9 mouse cellular contexts compared by ENCODE assay signal in the genomic region with DNA sequence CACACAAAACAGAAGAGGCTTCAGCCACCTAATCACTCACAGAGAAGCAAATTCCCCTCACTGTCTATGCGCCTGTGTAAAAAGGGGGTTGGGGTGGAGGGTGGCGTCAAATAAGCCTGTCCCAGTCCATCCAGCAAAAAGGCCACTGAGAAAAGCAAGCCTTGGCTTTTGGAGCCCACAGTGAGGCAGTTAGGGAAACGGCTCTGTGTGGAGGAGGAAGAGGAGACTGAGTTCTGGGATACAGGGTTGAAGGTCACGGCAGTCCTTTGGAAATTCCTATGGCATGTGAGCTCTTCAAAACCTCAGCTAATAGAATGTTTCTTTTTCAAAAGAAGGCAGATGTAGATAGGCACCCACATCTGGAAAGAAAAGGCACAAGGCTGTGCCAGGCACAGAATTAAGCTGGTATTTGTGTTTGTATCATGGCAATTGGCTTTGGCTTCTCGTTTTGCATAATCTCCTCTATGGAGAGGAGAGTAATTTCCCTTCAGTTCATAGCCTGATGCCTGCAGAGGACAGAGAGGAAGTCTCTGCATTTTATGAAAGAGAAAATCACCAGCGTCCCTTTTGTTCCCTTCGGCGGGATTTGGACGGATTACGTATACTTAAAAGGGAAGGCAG.
DNase-seq lines count a peak whose midpoint lies in the region; ATAC-seq and TF ChIP-seq lines count a peak whose summit lies in the region.
"Had no signal": no experiment of that assay in that cellular context is flagged by ENCODE, and none has a peak within 500 bp of the region (broad histone marks: within the 10 kb centered on the region; RNA-seq: fewer than 3 reads in every experiment).

No protein-coding gene starts in this region.

- H3K27me3 ChIP-seq in embryonic facial prominence, embryonic 10.5 days (replicated peaks; ENCODE audit: low read depth, poor library complexity, severe bottlenecking), result no peaks in the 10 kb centered on the region
- H3K27me3 ChIP-seq in hindbrain, embryonic 11.5 days (ENCODE audit: control insufficient read depth, insufficient read depth, low read length), result no peaks in the 10 kb centered on the region
- H3K27me3 ChIP-seq in midbrain, embryonic 14.5 days (ENCODE audit: control insufficient read depth, insufficient read depth, low read length), result no peaks in the 10 kb centered on the region
- H3K27me3 ChIP-seq: megakaryocyte, embryonic 14.5 days had no signal

- H3K9ac ChIP-seq in hindbrain, embryonic 11.5 days (ENCODE audit: low read depth, low read length), result no peak overlapping the region
- H3K9ac ChIP-seq in midbrain, embryonic 14.5 days (replicated peaks; ENCODE audit: low read length), result peak overlapping the region; percentile 13; the same call in 1 of the 2 replicates

- DNase-seq in layer of hippocampus, adult 2 months (ENCODE audit: low spot score in 2 of 2), result no peak
- DNase-seq in layer of hippocampus, postnatal 10 days (ENCODE audit: low spot score in 2 of 2), result no peak
- DNase-seq in embryonic facial prominence, embryonic 10.5 days (ENCODE audit: low spot score), result peak; percentile 42
- DNase-seq in hindbrain, embryonic 11.5 days (ENCODE audit: low spot score), result peak; percentile 27
- peak; percentile 84 for DNase-seq in midbrain, embryonic 14.5 days
- DNase-seq in right cerebral cortex, postnatal 4 days, result no peak
- DNase-seq in cerebellum, adult 11 months, result no peak
- no peak for DNase-seq in adrenal gland, postnatal 36 days

- TF ChIP-seq CTCF in layer of hippocampus, adult 2 months (conservative IDR thresholded peaks at IDR 0.05), result no peak

- H3K36me3 ChIP-seq in embryonic facial prominence, embryonic 10.5 days (replicated peaks), result no peaks in the 10 kb centered on the region
- H3K36me3 ChIP-seq in hindbrain, embryonic 11.5 days (ENCODE audit: control insufficient read depth, insufficient read depth, low read length), result no peaks in the 10 kb centered on the region
- no peaks in the 10 kb centered on the region for H3K36me3 ChIP-seq in midbrain, embryonic 14.5 days (ENCODE audit: control insufficient read depth, insufficient read depth, low read length)

- ATAC-seq in hindbrain, embryonic 11.5 days (ENCODE audit: low FRiP score), result no peak
- peak; percentile 86 for ATAC-seq in midbrain, embryonic 14.5 days (ENCODE audit: low FRiP score, low TSS enrichment)

- H3K4me1 ChIP-seq in embryonic facial prominence, embryonic 10.5 days, result peaks cover 43% of the 10 kb centered on the region
- H3K4me1 ChIP-seq in hindbrain, embryonic 11.5 days (replicated peaks; ENCODE audit: control insufficient read depth, insufficient read depth, low read length), result no peaks in the 10 kb centered on the region; the same call in 1 of the 2 replicates
- H3K4me1 ChIP-seq in midbrain, embryonic 14.5 days (ENCODE audit: control insufficient read depth, insufficient read depth, low read length), result peaks cover 27% of the 10 kb centered on the region
- H3K4me1 ChIP-seq: megakaryocyte, embryonic 14.5 days had no signal

- peak overlapping the region; percentile 57 for H3K27ac ChIP-seq in layer of hippocampus, adult 2 months
- peak overlapping the region; percentile 91 for H3K27ac ChIP-seq in embryonic facial prominence, embryonic 10.5 days (replicated peaks)
- H3K27ac ChIP-seq in hindbrain, embryonic 11.5 days (ENCODE audit: low read depth, low read length), result peak overlapping the region; percentile 43
- H3K27ac ChIP-seq in midbrain, embryonic 14.5 days (replicated peaks; ENCODE audit: low read depth, low read length), result peak overlapping the region; percentile 84

- no peak overlapping the region for H3K4me2 ChIP-seq in hindbrain, embryonic 11.5 days (replicated peaks; ENCODE audit: low read depth, low read length)
- H3K4me2 ChIP-seq in midbrain, embryonic 14.5 days (ENCODE audit: low read length), result peak overlapping the region; percentile 49

- no peaks in the 10 kb centered on the region for H3K9me3 ChIP-seq in embryonic facial prominence, embryonic 10.5 days
- H3K9me3 ChIP-seq in hindbrain, embryonic 11.5 days (ENCODE audit: control insufficient read depth, low read length), result no peaks in the 10 kb centered on the region
- H3K9me3 ChIP-seq in midbrain, embryonic 14.5 days (ENCODE audit: control insufficient read depth, low read length), result no peaks in the 10 kb centered on the region

- 18% methylated on average over 10 of the region's 10 CpGs for WGBS in embryonic facial prominence, embryonic 10.5 days
- WGBS in hindbrain, embryonic 11.5 days, result 22% methylated on average over 10 of the region's 10 CpGs
- 4% methylated on average over 10 of the region's 10 CpGs for WGBS in midbrain, embryonic 14.5 days

- no peak overlapping the region for H3K4me3 ChIP-seq in layer of hippocampus, adult 2 months
- peak overlapping the region; percentile 33; the same call in 1 of the 2 replicates for H3K4me3 ChIP-seq in embryonic facial prominence, embryonic 10.5 days
- no peak overlapping the region for H3K4me3 ChIP-seq in hindbrain, embryonic 11.5 days (ENCODE audit: low read depth, low read length)
- H3K4me3 ChIP-seq in midbrain, embryonic 14.5 days (replicated peaks; ENCODE audit: low read depth, low read length), result no peak overlapping the region
- H3K4me3 ChIP-seq: megakaryocyte, embryonic 14.5 days had no signal

Comparison
In these comparisons a context has a peak if more than half of its experiments do, and no peak if none do; other contexts are left out.
1. DNase-seq: peak in embryonic facial prominence, embryonic 10.5 days (single experiment), hindbrain, embryonic 11.5 days (single experiment) and midbrain, embryonic 14.5 days (single experiment); none in layer of hippocampus, adult 2 months (0 of 2), layer of hippocampus, postnatal 10 days (0 of 2), right cerebral cortex, postnatal 4 days (single experiment), cerebellum, adult 11 months (single experiment) and adrenal gland, postnatal 36 days (0 of 2).
2. Peak in every context shown above with its lines, with median percentiles within 50 percentile points of each other: H3K27ac ChIP-seq.